Mouse (Mus musculus) ovary, postnatal 36 days (tissue): Measurements from ENCODE around the gene Sgsm2.

Experiments used
- DNase-seq: peaks from one replicate; pipeline ENCODE4 v3.0.0; 2022; ENCODE audit warnings: low spot score, mixed read lengths

The Sgsm2 gene

GRCm38 (mm10) chr11:74841366-74841765 lies 55.5 kb downstream of the Sgsm2 start:
- DNase-seq, result no peak

- DNase-seq, result no peak
These were observed 56.1 kb downstream of the Sgsm2 start for GRCm38 (mm10) chr11:74840739-74841138.

DNA sequence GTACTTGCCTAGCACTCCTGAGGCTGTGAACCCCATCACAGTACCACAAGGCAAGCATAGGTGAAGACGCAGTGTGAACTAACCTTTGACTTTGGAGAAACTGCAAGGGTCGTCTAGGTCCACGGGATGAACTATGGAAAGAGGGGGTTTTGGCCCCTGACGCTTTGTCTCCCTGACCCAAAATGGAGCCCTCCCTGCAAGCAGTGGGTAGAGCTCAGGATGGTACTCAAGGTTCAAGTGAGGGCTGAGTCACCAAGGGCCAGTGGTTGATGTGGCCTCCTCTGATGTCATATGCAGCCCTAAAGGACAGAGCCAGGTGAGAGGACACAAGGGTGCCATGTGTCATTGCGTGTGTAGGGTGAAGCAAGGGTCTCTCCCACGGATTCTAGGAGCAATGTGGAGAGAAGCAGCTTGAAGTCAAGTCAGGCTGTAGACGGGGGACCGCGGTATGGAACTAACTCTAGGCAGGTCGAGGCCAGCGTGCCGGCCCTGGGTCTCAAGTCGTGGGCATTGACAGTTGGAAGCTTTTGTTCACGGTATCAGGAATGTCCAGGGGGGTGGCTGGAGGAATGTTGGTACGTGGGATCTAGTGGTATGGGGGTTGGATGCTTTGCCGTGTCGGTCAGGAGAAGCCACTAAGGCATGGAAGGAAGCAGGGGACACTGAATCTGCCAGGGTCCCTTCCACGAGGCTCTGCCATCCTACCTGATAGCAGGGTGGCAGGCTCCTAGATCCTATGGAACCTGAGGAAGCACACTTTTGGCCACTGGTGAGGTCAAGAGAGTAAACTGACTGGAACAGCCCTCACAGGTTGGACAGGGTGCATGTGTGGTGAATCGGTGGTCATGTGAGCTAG lies 56.8 kb downstream of the Sgsm2 start:
- no peak for DNase-seq

DNA sequence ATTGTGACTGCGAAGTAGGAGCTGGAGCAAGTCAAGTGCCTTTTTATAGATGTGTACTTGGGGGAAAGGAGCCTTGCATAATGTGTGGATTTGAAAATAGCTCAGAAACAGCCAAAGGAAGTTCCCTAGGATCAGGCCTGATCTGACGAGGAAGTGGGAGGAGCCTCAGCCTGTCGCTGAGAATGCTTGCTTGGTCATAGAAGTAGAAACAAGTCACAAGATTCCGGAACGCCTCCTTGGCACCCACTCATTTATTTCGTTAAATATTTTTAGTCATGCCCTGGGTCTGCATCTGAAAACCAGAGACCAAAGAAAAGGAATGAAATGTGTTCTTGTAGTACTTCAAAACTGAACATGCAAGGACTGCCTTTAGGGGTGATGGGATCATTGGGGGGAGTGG lies 57.9 kb downstream of the Sgsm2 start:
- DNase-seq, result no peak

DNA sequence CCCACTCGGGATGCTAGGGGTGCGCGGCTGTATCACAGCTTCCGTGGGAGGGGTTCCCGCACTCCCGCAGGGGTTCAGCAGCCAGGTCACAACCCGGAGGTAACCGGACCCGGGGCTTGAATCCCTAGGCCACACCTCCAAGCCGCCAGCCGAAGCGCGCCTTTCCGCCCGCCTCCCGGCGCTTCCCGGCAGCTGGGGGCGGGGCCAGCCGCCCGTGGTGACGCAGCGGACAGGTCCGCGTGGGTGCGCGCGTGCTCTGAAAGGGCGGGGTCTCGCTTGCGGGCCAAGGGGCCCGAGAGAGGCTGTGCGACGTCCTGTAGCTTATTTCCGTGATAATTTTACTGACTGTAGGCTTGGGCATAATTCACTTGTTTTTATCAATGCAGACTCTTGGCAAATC lies 58.4 kb downstream of the Sgsm2 start:
- DNase-seq, result peak; percentile 93

DNA sequence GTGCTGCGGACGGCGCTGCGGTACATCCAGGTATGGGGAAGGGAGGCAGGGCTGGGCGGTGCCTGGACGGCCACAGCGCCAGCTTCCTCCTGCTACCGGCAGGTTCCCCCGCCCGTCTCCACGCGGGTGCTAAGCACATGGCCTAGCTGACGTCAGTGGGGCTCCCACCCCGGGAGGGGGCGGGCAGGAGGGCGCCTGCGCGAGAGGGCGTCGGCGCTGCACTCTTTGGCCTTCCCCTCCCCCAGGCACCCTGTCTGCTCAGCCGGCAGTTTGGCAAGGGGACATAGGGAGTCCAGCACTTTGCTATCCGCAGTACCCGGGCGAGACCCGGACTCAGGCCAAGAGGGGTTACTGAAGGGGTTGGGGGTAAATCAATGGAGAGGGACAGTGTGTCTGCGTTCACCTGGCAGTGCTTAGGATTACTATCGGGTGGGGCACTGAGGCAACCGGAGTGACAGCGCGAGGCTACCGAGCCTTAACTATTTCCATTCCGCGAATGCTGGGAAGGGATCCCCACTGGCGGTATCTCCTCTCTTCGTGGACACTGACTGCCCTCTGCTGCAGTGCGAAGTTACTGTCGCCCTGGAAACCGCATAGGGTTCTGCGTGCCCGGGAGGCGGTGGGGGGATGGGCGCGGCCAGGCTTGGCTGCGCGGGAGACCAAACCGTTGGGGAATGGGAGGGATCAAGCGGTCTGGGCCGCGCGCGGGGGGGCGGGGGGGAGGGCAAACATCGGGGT lies 59.0 kb downstream of the Sgsm2 start:
- DNase-seq, result peak; percentile 92

DNA sequence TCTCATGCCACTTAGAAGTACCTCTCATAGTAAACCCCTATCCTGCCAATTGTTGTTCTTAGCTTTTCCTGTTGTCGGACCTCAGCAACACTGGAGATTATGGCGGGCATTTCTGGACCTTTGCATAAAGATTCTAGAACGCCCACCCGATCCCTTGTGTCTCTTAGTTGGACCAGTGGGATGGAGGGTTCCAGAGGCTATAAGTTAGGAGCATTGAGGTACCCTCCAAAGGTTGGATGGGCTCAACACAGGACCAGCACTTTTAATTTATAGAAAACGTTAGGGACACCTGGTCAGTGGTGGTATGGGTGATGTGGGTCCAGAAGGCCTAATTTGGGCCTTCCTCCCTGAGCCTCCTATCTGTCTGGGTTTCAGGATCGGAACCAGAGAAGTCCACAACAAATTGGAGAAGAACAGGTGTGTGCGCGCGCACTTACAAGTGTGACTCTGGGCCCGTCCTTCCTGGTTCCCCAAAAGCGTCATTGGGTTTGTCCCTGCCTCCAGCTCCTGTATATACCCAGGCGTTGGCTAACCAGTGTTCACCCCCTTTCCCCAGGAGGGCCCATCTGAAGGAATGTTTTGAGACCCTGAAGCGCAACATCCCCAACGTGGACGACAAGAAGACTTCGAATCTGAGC lies 59.7 kb downstream of the Sgsm2 start:
- DNase-seq, result no peak

GRCm38 (mm10) chr11:74836225-74837055 lies 60.4 kb downstream of the Sgsm2 start:
- DNase-seq, result no peak

GRCm38 (mm10) chr11:74835593-74836224 lies 61.2 kb downstream of the Sgsm2 start:
- DNase-seq, result no peak

DNA sequence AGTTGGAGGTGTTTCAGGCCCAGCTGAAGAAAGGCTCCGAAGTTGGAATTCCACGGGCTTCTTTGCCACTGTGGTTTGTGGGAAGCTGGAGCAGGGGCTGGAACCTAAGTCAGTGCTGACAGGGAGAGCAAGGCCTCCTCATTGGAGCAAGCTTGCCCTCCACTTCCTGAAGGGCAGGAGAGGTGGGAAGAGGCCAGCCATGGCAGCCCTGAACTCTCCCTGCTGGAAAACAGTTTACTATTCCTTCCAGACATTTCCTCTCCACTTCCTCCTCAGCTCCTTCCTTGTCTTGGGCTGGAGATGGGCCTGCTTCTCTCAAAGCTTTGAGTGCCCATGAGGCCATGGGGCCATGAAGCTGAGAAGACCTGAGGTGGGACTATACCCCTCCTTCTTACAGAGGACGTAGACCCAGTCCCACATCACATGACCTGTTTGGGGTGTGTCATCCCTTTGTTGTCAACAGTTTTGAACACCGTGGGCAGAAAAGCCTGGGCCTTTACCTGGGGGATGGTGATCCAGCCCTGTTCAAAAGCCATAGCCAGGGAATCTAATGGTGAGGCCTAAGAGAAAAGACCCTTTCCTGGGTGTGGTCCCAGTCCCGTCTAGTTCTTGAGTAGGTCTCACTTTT lies 62.1 kb downstream of the Sgsm2 start:
- no peak for DNase-seq

DNA sequence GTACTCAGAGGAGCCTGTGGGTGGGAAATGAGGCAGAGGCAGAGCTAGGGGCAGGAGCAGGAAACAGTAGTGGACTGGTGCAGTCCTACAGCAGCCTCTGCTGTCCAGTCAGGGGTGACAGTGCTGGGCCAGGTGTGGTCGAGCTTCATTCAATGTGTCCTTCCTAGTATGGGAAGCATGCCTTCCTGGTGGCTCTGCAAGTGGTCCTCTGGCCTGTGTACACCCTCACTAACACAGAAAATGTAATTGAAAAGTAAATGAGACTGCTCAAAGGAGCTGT lies 62.6 kb downstream of the Sgsm2 start:
- no peak for DNase-seq

DNA sequence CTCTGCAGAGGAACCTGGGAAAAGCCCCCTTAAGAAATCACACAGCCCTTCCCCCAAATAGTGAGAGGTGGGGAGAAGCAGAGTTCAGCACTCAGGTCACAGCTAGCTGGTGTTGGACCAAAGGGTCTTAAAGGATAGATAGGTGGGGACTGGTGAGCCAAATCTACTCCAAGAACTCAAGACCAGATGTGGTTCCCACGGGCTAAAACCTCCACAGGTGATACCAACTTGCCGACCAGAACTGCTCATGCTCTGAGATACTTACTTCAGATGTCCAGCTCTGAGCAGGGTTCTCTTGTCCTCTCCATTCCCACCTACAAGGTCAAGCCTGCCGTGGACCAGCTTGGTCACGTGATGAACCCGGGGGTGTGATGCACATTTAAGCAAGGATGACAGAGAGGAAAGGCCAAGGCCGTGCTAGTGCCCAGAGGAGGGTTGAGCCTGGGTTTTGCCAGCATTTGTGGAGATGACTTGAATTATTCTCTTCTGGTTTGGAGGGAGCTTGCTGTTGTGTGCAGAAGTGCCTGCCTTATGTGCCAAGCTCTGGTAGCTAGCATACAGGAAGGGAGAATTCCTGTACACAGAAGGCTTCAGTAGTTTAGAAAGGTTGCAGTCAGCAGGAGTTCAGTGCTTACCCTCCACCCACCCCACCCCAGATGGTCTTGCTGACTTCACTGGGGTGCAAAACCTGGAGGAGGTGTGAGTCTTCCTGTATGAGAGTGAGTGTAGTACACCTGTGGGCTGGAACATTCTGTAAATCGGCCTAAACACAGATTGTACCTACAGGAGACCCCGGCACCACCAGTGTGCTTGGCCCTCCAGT lies 63.1 kb downstream of the Sgsm2 start:
- peak; percentile 10 for DNase-seq

- DNase-seq, result peak; percentile 62
These were observed 64.2 kb downstream of the Sgsm2 start for GRCm38 (mm10) chr11:74832503-74833143.

- peak; percentile 99 for DNase-seq
These were observed 65.0 kb downstream of the Sgsm2 start for GRCm38 (mm10) chr11:74831606-74832451.

DNA sequence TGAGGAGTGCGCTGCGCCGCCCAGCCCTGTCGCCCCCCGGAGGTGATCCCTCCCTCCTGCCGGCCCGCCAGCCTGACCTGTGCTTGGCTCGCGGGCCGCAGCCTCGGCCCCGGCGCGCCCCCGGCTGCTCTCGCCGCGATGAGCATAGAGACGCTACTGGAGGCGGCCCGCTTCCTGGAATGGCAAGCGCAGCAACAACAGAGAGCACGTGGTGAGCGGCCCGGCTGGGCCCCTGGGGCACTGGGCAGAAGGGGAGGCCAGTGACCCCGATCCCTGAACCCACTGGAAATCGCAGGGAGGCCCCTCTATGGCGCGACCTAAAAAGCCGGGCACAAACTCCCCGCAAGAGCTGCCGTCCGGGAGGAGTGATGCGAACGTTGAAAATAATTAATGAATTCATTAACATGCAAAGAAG lies 65.7 kb downstream of the Sgsm2 start:
- DNase-seq, result peak; percentile 59

GRCm38 (mm10) chr11:74830256-74831161 lies 66.4 kb downstream of the Sgsm2 start, which contains the start of gene Mnt:
TSS of gene Mnt (plus strand) at chr11:74830920.
- peak; percentile 98 for DNase-seq

GRCm38 (mm10) chr11:74829812-74830211 lies 67.0 kb downstream of the Sgsm2 start:
- peak; percentile 85 for DNase-seq
